Comparison of ENCODE assay signal across 10 mouse cellular contexts in genomic region chr15:81277928-81278327, GRCm38 (mm10). TPM values are rescaled to one million over a fixed set of nuclear protein-coding genes. Genes with fewer than 3 reads are reported as not detected.
DNase-seq lines count a peak whose midpoint lies in the region; ATAC-seq and TF ChIP-seq lines count a peak whose summit lies in the region.
"Had no signal": no experiment of that assay in that cellular context is flagged by ENCODE, and none has a peak within 500 bp of the region (broad histone marks: within the 10 kb centered on the region; RNA-seq: fewer than 3 reads in every experiment).

No protein-coding gene starts in this region.

- DNase-seq in embryonic facial prominence, embryonic 10.5 days (ENCODE audit: low spot score), result peak; percentile 67
- no peak for DNase-seq in lung, adult 2 months
- no peak for DNase-seq in spleen, adult 18-20 months
- DNase-seq in lung, adult 18-20 months, result no peak
- DNase-seq in right cerebral cortex, postnatal 25 days, result no peak
- DNase-seq: adrenal gland, postnatal 10 days had no signal

- H3K9ac ChIP-seq in hindbrain, embryonic 16.5 days (ENCODE audit: low read depth, low read length), result no peak overlapping the region
- no peak overlapping the region for H3K9ac ChIP-seq in midbrain, embryonic 15.5 days
- H3K9ac ChIP-seq: liver, embryonic 15.5 days had no signal

- H3K4me1 ChIP-seq in bone marrow, adult 2 months (ENCODE audit: control insufficient read depth, insufficient read depth, low read length), result no peaks in the 10 kb centered on the region
- H3K4me1 ChIP-seq in embryonic facial prominence, embryonic 10.5 days, result peaks cover 31% of the 10 kb centered on the region
- peaks cover 14% of the 10 kb centered on the region for H3K4me1 ChIP-seq in hindbrain, embryonic 16.5 days (ENCODE audit: control insufficient read depth, insufficient read depth, low read depth, low read length)
- peaks cover 17% of the 10 kb centered on the region for H3K4me1 ChIP-seq in midbrain, embryonic 15.5 days
- no peaks in the 10 kb centered on the region for H3K4me1 ChIP-seq in lung, adult 2 months (ENCODE audit: control insufficient read depth, insufficient read depth, low read length)

- no peaks in the 10 kb centered on the region for H3K36me3 ChIP-seq in embryonic facial prominence, embryonic 10.5 days (replicated peaks)
- H3K36me3 ChIP-seq in hindbrain, embryonic 16.5 days (ENCODE audit: control insufficient read depth, insufficient read depth, low read length), result no peaks in the 10 kb centered on the region
- H3K36me3 ChIP-seq in midbrain, embryonic 15.5 days (replicated peaks), result no peaks in the 10 kb centered on the region
- H3K36me3 ChIP-seq: liver, embryonic 15.5 days had no signal

- no peak for TF ChIP-seq POLR2A in bone marrow, adult 2 months (IDR thresholded peaks at IDR 0.05; ENCODE audit: borderline replicate concordance, control insufficient read depth, low read depth, low read length)
- no peak for TF ChIP-seq POLR2A in lung, adult 2 months (IDR thresholded peaks at IDR 0.05; ENCODE audit: borderline replicate concordance, extremely low read depth, low read depth, low read length)

- no peak overlapping the region for H3K4me3 ChIP-seq in bone marrow, adult 2 months (replicated peaks; ENCODE audit: control insufficient read depth, low read depth, low read length)
- peak overlapping the region; percentile 22 for H3K4me3 ChIP-seq in embryonic facial prominence, embryonic 10.5 days
- no peak overlapping the region for H3K4me3 ChIP-seq in hindbrain, embryonic 16.5 days (ENCODE audit: low read length)
- no peak overlapping the region for H3K4me3 ChIP-seq in midbrain, embryonic 15.5 days
- no peak overlapping the region for H3K4me3 ChIP-seq in lung, adult 2 months (replicated peaks; ENCODE audit: extremely low read depth, low read depth, low read length)
- H3K4me3 ChIP-seq: liver, embryonic 15.5 days had no signal

- no peaks in the 10 kb centered on the region for H3K9me3 ChIP-seq in embryonic facial prominence, embryonic 10.5 days
- H3K9me3 ChIP-seq in hindbrain, embryonic 16.5 days (ENCODE audit: control insufficient read depth, low read length), result no peaks in the 10 kb centered on the region
- no peaks in the 10 kb centered on the region for H3K9me3 ChIP-seq in midbrain, embryonic 15.5 days
- H3K9me3 ChIP-seq: liver, embryonic 15.5 days had no signal

- TF ChIP-seq CTCF in bone marrow, adult 2 months (IDR thresholded peaks at IDR 0.05; ENCODE audit: control insufficient read depth, insufficient read depth, low read length), result no peak
- TF ChIP-seq CTCF in lung, adult 2 months (IDR thresholded peaks at IDR 0.05; ENCODE audit: insufficient read depth, low read length), result no peak

- peak; percentile 73; the same call in 1 of the 2 replicates for ATAC-seq in hindbrain, embryonic 16.5 days
- 0 out of 2 replicates have a peak, but pooled peaks have one; percentile 66 for ATAC-seq in midbrain, embryonic 15.5 days (replicated peaks)

- 54% methylated on average over 11 of the region's 11 CpGs for WGBS in bone marrow, adult 2 months
- 9% methylated on average over 11 of the region's 11 CpGs for WGBS in embryonic facial prominence, embryonic 10.5 days
- WGBS in hindbrain, embryonic 16.5 days, result 9% methylated on average over 11 of the region's 11 CpGs
- WGBS in midbrain, embryonic 15.5 days, result 7% methylated on average over 11 of the region's 11 CpGs
- WGBS in lung, adult 2 months, result 44% methylated on average over 11 of the region's 11 CpGs

- no peak overlapping the region for H3K4me2 ChIP-seq in hindbrain, embryonic 16.5 days (ENCODE audit: low read length)
- peak overlapping the region; percentile 6; the same call in 1 of the 2 replicates for H3K4me2 ChIP-seq in midbrain, embryonic 15.5 days
- H3K4me2 ChIP-seq: liver, embryonic 15.5 days had no signal

- H3K27ac ChIP-seq in bone marrow, adult 2 months (ENCODE audit: control insufficient read depth, insufficient read depth, low read depth, low read length, poor library complexity), result 0 out of 2 replicates have a peak overlapping the region, but pooled peaks have one; percentile 11
- H3K27ac ChIP-seq in embryonic facial prominence, embryonic 10.5 days (replicated peaks), result peak overlapping the region; percentile 52
- no peak overlapping the region for H3K27ac ChIP-seq in hindbrain, embryonic 16.5 days (ENCODE audit: low read depth, low read length)
- 0 out of 2 replicates have a peak overlapping the region, but pooled peaks have one; percentile 22 for H3K27ac ChIP-seq in midbrain, embryonic 15.5 days
- H3K27ac ChIP-seq: liver, embryonic 15.5 days had no signal

- H3K27me3 ChIP-seq in embryonic facial prominence, embryonic 10.5 days (replicated peaks; ENCODE audit: low read depth, poor library complexity, severe bottlenecking), result peaks cover 10% of the 10 kb centered on the region; the same call in 1 of the 2 replicates
- H3K27me3 ChIP-seq in hindbrain, embryonic 16.5 days (replicated peaks; ENCODE audit: control insufficient read depth, insufficient read depth, low read length), result no peaks in the 10 kb centered on the region
- no peaks in the 10 kb centered on the region for H3K27me3 ChIP-seq in midbrain, embryonic 15.5 days (replicated peaks)
- H3K27me3 ChIP-seq: liver, embryonic 15.5 days had no signal

RNA-seq across cellular contexts. Expression of gene Mchr1, which starts 42.6 kb away (rescaled TPM):
- not detected in 2 replicates for polyA plus RNA-seq in bone marrow, adult 2 months (2011; ENCODE audit: insufficient read depth, insufficient read length, low replicate concordance, missing spikeins)
- polyA plus RNA-seq in embryonic facial prominence, embryonic 10.5 days (2016; fragmentation: Nextera tagmentation; extraction: Ambion mirVana), result 0.15 and 0.27 TPM in 2 replicates
- polyA plus RNA-seq in hindbrain, embryonic 16.5 days (2015; fragmentation: Nextera tagmentation; extraction: Ambion mirVana), result 6.3 and 7.9 TPM in 2 replicates
- 5.3 and 5.8 TPM in 2 replicates for polyA plus RNA-seq in midbrain, embryonic 15.5 days (2015; fragmentation: Nextera tagmentation; extraction: Ambion mirVana)
- 1.0 and 1.4 TPM in 2 replicates for polyA plus RNA-seq in lung, adult 2 months (2012; rRNA removed)
